Mouse (Mus musculus) A20 (cell line): ENCODE data around the gene Ntrk1.

Experiments
- DNase-seq: peaks from one replicate; pipeline ENCODE4 v3.0.0-alpha.2; 2011; ENCODE audit warnings: low read depth, low spot score

Ntrk1 gene

DNA sequence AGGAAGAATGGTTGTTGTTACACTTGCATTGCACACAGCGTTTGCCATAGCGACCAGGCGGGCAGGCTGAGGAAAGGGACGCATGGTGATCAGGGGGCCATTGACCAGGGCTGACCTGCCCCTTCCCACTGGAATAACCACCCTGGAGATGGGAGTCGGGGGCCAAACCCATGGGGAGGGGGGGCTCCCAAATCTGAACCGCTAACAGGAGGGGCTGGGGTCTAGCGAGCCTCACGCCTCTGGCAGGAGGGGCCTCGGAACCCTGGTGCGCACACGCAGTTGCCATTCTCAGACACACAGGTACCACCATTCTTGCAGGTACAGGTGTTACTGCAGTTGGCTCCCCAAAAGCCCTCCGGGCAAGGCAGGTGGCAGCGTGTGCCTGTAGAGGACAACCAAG, 41.1 kb downstream of the Ntrk1 start:
- DNase-seq, result no peak

- no peak for DNase-seq
These were observed 42.4 kb downstream of the Ntrk1 start for GRCm38 (mm10) chr3:87752567-87752966.

GRCm38 (mm10) chr3:87749977-87750376, 45.0 kb downstream of the Ntrk1 start:
- no peak for DNase-seq

GRCm38 (mm10) chr3:87749036-87749435, 45.9 kb downstream of the Ntrk1 start:
- peak; percentile 71 for DNase-seq

- no peak for DNase-seq
These were observed 46.5 kb downstream of the Ntrk1 start, which contains the start of gene Lrrc71 for GRCm38 (mm10) chr3:87748431-87748830. Gene Lrrc71 (minus strand): TSS chr3:87748625.

DNA sequence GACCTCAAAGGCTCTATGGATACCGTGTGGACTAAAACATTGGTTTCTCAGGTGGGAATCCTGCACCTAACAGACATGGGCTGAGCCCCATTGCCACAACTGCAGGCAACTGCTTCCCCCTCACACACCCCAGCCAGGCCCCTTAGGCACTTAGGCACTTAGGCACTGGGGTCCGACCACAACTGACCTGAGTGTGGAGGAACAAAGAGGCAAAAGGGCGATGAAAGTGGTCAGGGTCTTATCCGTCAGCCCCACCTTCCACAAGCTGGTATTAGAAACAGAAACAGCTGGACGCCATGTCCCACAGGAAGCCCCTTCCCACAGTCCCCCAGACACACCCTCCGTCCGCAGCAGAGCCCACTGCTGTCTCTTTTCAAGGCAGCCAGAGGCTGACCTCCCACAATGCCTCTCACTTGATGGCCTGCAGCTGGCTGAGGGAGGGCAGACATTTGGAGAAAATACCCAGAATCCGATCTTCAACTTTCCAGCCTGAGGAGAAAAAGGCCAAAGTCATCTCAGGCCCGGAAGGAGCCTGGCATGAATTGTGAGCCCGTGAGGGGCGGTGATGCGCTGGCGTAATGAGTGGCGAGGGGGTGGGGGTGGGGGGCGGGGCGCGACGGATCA, 49.8 kb downstream of the Ntrk1 start:
- DNase-seq, result no peak

DNA sequence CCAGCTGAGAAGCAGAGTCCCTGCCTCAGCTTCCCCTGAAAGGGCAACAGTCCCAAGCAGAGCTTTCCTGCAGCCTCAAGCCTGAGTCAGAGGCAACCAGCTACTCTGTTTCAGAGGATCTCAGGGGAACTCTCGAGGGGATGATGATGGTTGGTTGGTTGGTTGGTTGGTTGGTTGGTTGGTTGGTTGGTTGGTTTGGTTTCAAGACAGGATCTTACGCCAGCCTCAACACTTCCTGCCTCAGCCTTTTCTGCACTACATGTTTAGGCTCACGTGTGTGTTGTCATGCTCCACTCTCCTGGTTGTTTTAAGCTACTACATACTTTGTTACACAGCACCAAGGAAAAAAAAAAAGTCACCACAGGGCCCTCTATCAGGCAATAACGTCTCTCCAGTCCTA, 51.0 kb downstream of the Ntrk1 start:
- DNase-seq, result no peak

GRCm38 (mm10) chr3:87742735-87743134, 52.2 kb downstream of the Ntrk1 start:
- DNase-seq, result no peak

DNA sequence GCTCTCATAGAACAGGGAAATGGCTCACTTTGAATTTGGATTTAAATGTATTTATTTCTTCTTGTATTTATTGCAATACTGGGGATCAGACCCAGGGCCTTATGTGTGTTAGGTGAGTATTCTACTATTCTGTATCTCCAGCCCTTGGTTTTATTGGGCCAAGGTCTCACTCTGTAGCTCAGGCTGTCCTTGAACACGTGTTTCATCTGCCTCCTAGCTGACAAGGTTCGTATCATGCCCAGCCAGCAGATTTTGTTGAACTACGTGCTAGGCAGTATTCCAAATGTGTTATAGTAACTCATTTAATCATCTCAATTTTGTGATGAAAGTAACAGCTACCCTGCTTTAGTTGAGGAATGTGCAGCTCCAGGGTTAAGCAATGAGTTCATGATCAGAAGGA, 52.9 kb downstream of the Ntrk1 start:
- no peak for DNase-seq

DNA sequence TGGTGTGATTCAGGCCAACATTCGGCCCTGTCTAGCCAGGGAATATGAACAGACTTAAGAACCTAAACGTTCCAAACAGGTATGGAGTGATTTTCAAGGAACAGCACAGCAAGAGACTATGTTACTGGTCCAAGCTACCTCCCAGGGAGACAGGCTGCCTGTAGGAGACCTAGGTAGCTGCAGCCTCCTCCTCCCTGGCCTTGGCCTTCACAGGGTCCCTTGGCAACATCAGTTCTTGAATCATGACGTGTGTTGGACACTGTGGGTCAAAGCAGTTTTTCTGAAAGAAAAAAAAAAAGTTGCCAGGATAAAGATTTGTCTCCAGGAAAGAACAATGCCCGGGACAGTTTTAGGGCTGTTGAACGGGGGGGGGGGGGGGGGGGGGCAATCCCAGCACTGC, 56.1 kb downstream of the Ntrk1 start:
- no peak for DNase-seq

DNA sequence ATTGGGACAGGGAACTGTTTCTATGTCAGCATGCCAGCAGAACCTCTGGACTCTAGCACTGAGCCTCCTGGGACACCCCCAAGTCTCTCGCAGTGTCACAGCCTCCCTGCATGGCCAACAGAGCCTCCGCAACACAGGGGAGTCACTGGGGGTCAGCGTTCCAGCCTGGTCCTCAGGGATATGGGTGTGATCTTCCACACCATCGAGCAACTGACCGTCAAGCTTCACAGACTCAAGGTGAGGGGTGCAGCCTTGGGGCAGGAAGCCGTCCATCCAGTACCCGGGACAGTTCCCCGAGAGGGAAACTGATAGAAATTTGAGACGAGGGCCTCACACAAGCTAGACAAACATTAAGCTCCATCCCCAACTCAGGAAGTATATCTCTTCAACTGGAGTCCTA, 59.6 kb downstream of the Ntrk1 start:
- DNase-seq, result no peak

GRCm38 (mm10) chr3:87733984-87734761, 60.8 kb downstream of the Ntrk1 start:
- no peak for DNase-seq

DNA sequence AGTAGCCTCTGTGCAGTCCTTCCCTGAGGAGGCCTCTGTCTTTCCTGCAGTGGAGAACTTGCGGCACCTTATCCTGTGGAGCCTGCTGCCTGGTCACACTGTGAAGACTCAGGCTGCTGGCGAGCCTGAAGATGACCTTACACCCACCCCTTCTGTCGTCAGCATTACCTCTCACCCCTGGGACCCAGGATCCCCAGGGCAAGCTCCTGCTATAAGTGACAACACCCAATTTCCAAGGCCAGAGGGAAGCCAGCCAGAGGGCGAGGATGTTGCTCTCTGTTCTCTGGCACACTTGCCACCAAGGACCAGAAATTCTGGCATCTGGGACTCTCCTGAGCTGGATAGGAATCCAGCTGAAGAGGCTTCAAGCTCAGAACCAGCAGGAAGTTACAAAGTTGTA, 61.9 kb downstream of the Ntrk1 start:
- DNase-seq, result no peak

GRCm38 (mm10) chr3:87728696-87729095, 66.3 kb downstream of the Ntrk1 start:
- DNase-seq, result no peak
